Mouse (Mus musculus) bone marrow, adult 2 months (tissue): ENCODE results near the gene Rabep2. TPM values are rescaled to one million over a fixed set of nuclear protein-coding genes. Genes with fewer than 3 reads are reported as not detected.

Experiments used
- H3K27ac ChIP-seq: fragments of 200-500 bp; 2 replicates; pipeline ENCODE4 v1.5.1; 2012; ENCODE audit warnings: low read depth, mild to moderate bottlenecking, control low read depth, inconsistent platforms, low read length; ENCODE audit not compliant: control insufficient read depth, poor library complexity, insufficient read depth
- H3K4me1 ChIP-seq: fragments of 200-500 bp; 2 replicates; pipeline ENCODE4 v1.6.1; 2011; ENCODE audit warnings: low read length; ENCODE audit not compliant: control insufficient read depth, insufficient read depth
- H3K4me3 ChIP-seq: fragments of 200-500 bp; replicated peaks from 2 replicates; pipeline ENCODE3; 2011; ENCODE audit warnings: mild to moderate bottlenecking, low read depth, low read length, control low read depth; ENCODE audit not compliant: control insufficient read depth
- CTCF ChIP-seq: fragments of 200-500 bp; IDR thresholded peaks from 2 replicates; pipeline ENCODE4 v1.5.1; 2011; ENCODE audit warnings: low read length, control low read depth; ENCODE audit not compliant: control insufficient read depth, insufficient read depth
- POLR2A ChIP-seq: fragments of 200-500 bp; IDR thresholded peaks from 2 replicates; pipeline ENCODE4 v1.6.1; 2011; ENCODE audit warnings: low read depth, mild to moderate bottlenecking, control low read depth, low read length, borderline replicate concordance; ENCODE audit not compliant: control insufficient read depth
- WGBS: fragments of 180-500 bp; shearing (Covaris S2); methylation state at CpG from one replicate; pipeline ENCODE4 v1.1.7; 2018; 5-methylcytosine and 5-hydroxymethylcytosine counted together
- polyA plus RNA-seq: library from polyadenylated mRNA; stranded (reverse); fragments of >200 nt; gene quantifications from 2 replicates; pipeline ENCODE4 v1.2.4, GENCODE M21; 2011; ENCODE audit warnings: low replicate concordance; ENCODE audit not compliant: missing spikeins, insufficient read depth, insufficient read length

The Rabep2 gene
- polyA plus RNA-seq, 1 experiment = 28.6 TPM

DNA sequence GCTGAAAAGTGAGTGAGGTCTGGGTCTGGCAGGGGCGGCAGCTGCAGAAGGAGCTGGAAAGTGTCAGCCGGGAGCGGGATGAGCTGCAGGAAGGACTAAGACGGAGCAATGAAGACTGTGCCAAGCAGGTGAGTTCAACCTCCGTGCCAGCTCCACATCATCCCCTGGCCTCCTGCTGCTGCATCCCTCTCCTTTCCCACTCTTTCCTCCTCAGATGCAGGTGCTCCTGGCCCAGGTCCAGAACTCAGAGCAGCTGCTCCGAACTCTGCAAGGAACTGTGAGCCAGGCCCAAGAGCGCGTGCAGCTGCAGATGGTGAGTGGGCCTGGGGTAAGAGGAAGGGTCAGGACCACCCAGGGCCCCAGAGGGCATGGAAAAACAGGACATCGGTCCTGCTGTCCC, 11.6 kb downstream of the Rabep2 start:
- H3K27ac ChIP-seq = no peak overlapping the region
- no peak overlapping the region for H3K4me3 ChIP-seq
- TF ChIP-seq CTCF (no peak), POLR2A (no peak)
- WGBS = 90% methylated on average over 9 of the region's 9 CpGs
- no peaks in the 10 kb centered on the region for H3K4me1 ChIP-seq

DNA sequence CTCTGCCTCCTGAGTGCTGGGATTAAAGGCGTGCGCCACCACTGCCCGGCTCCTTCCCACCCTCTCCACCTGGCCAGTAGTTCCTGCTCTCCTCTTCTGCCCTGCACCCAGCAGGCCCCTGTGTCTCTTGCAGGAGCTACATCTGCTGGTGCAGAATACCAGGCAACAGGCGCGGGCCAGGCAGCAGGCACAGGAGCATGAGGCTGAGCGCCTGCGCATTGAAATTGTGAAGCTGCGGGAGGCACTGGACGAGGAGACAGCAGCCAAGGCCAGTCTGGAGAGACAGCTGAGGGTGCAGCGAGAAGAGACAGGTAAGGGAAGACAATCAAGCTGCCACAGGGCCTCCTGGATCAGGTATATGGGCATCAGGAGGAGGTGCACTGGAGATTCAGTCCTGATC, 15.4 kb downstream of the Rabep2 start:
- 93% methylated on average over 10 of the region's 10 CpGs for WGBS
- H3K4me3 ChIP-seq = no peak overlapping the region
- H3K27ac ChIP-seq = no peak overlapping the region
- H3K4me1 ChIP-seq = peaks cover 2% of the 10 kb centered on the region; the same call in 1 of the 2 replicates
- TF ChIP-seq POLR2A (no peak), CTCF (no peak)

DNA sequence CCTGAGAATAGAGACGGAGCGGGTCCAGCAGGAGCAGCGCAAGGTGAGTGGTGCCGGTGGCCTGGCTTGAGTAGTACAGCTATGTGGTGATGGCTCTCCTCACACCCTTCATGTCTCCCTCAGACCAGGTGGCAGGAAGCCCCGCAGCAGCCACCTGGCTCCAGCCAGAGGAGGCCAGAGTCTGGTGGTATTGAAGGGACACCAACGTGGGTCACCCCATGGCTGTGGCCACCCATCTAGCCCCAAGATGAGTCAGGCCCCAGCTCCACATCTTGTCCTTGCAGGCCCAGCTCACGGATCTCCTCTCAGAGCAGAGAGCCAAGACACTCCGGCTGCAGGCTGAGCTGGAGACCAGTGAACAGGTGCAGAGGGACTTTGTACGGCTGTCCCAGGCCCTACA, 16.0 kb downstream of the Rabep2 start:
- no peak for TF ChIP-seq CTCF
- 0 out of 2 replicates have a peak, but pooled peaks have one; percentile 15 for TF ChIP-seq POLR2A
- 87% methylated on average over 9 of the region's 9 CpGs for WGBS

DNA sequence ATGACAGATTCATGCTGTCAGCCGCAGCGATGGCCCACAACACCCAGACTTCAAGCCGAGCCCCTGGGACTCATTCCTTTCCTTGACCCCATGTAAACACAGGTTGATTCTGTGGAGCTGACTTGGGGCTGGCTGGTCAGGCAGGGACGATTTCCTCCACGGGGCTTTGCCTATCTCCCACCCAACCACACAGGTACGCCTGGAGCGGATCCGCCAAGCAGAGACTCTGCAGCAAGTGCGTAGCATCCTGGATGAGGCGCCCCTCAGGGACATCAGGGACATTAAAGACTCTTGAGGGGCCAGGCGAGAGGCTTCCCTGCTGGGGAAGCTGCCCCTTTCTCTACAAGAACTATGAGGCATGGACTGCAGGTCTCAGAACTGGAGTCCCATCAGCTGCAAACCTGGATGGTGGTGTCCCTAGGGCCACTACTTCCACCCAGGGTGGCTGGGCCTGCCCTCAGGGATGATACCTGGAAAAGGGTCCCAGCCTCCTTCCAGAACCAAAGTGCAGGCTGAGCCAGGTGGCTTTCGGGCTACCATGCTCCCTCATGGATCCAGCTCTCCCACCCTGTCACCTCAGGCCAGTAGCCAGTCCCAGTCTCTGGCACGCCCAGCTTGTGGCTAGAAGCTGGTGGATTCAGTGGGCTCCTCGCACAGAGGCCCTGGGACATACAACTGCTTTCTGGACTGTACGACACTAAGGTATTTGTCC, 16.7 kb downstream of the Rabep2 start:
- Histone ChIP-seq H3K4me1 (peaks cover 2% of the 10 kb centered on the region; the same call in 1 of the 2 replicates), H3K4me3 (no peak overlapping the region), H3K27ac (no peak overlapping the region)
- WGBS = 89% methylated on average over 15 of the region's 15 CpGs
- TF ChIP-seq CTCF (no peak), POLR2A (no peak)

More for the DNA sequence above, 16.0 kb downstream of the Rabep2 start:
- Histone ChIP-seq H3K4me1 (peaks cover 2% of the 10 kb centered on the region; the same call in 1 of the 2 replicates), H3K4me3 (no peak overlapping the region), H3K27ac (no peak overlapping the region)

DNA sequence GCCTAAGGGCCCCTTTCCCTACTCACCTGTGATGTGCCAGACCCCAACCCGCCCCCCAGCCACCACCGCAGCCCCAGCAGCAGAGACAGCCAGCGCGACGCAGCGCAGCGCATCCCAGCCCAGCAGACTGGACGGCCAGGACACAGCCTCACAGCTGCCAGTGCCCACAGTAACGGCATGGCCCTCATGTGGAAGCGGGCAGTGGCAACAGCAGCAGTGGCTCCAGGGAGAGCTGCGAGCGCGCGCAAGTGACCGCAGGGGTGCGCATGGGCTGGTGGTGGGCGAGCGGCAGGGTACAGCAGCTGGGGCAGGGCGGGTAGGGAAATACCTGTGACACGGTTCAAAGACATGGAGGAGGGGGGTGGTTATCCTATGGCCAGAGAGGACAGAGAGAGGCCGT, 17.7 kb downstream of the Rabep2 start:
- H3K4me3 ChIP-seq = no peak overlapping the region
- 94% methylated on average over 21 of the region's 21 CpGs for WGBS
- peaks cover 2% of the 10 kb centered on the region; the same call in 1 of the 2 replicates for H3K4me1 ChIP-seq
- no peak for TF ChIP-seq CTCF
- no peak for TF ChIP-seq POLR2A
- no peak overlapping the region for H3K27ac ChIP-seq

DNA sequence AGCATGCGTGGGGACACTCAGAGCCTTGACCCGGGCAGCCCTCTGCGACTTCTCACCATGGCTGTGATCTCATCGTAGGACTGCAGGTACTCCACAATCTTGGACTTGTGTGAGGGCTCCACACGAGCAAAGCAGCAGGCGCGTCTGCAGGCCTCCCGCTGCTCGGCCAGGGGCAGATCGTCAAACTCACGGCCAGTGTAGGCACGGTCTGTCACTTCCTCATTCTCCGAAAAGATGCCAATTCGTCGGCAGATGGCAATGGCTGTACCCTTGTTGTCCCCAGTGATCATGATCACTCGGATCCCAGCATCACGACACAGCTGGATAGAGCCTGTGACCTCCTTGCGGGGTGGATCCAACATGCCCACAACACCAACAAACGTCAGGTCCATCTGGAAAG, 19.9 kb downstream of the Rabep2 start:
- Histone ChIP-seq H3K4me3 (no peak overlapping the region), H3K27ac (no peak overlapping the region), H3K4me1 (peaks cover 2% of the 10 kb centered on the region; the same call in 1 of the 2 replicates)
- WGBS = 31% methylated on average over 19 of the region's 19 CpGs
- TF ChIP-seq CTCF (no peak), POLR2A (no peak)

DNA sequence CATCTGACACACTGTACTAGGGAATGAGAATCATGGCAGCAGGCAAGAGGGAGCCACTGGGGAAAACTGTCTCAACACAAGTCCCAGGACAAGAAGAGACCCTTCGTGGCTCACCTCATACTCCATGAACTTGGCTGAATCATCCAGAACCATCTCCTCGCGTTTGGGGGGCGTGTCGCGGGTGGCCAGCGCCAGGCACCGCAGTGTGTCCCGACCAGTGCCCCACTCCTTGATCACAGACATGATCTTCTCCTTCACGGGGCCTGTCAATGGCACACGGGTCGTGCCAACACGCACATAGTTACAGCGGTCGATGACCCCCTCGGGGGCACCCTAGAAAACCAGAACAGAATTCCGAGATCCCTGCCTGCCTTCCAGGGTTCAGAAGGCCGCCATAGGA, 21.4 kb downstream of the Rabep2 start:
- Histone ChIP-seq H3K4me1 (peaks cover 2% of the 10 kb centered on the region; the same call in 1 of the 2 replicates), H3K4me3 (no peak overlapping the region), H3K27ac (no peak overlapping the region)
- WGBS = 90% methylated on average over 18 of the region's 18 CpGs
- TF ChIP-seq POLR2A (no peak), CTCF (no peak)

DNA sequence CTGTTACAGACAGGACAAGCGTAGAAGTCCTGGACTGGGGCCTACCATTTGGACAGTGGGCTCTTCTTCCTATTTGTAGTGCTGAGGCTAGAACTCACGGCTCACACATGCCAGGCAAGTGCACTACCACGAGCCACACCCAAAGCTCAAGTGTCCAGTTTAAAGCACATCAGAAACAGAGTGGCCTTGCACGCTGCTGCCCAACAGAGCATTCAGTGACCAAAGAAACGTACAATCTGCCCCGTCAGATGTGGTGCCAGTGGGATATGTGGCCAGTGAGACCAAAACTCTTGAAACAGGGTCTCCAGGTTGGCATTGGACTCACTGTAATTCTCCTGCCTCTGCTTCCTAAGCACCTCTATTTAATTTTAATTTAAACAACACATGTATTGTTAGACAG, 22.1 kb downstream of the Rabep2 start:
- Histone ChIP-seq H3K27ac (no peak overlapping the region), H3K4me1 (peaks cover 2% of the 10 kb centered on the region; the same call in 1 of the 2 replicates), H3K4me3 (no peak overlapping the region)
- TF ChIP-seq POLR2A = no peak
- no peak for TF ChIP-seq CTCF
- 80% methylated on average over 6 of the region's 6 CpGs for WGBS

DNA sequence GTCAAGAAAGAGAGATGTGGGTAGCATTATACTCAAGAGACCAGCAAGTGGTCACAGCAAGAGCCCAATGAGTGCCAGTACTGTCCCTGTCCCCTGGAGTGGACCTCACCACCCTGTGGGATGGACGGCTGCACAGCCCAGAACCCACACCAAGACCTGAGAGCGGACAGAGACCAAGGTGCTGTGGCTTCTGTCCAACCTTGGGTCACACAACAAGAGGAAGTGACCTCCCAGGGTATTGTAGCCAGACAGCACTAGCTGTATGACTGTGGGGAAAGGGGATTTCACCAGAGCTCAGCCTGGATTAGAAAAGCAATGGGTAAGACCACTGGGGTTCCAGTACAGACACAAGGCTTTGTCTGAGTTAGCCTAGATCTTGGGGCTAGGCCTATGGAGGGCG, 23.7 kb downstream of the Rabep2 start:
- TF ChIP-seq POLR2A (no peak), CTCF (no peak)
- H3K4me3 ChIP-seq = no peak overlapping the region
- peaks cover 2% of the 10 kb centered on the region; the same call in 1 of the 2 replicates for H3K4me1 ChIP-seq
- WGBS = 71% methylated on average over 3 of the region's 3 CpGs
- H3K27ac ChIP-seq = no peak overlapping the region
